Mouse (Mus musculus) layer of hippocampus, adult 11-12 months (tissue): Measurements from ENCODE around the gene Akap14.

Experiments
- DNase-seq: peaks from one replicate; pipeline ENCODE4 v3.0.0; 2022; ENCODE audit warnings: low spot score

The Akap14 gene

GRCm38 (mm10) chrX:37103826-37104225 is 64.8 kb downstream of the Akap14 start:
- no peak for DNase-seq
